Mouse (Mus musculus) thymus, adult 2 months (tissue): Measurements from ENCODE around the gene Alg1.

Source experiments
- CTCF ChIP-seq: fragments of 200-500 bp; IDR thresholded peaks from 2 replicates; pipeline ENCODE4 v1.5.1; 2012; ENCODE audit warnings: mild to moderate bottlenecking, control low read depth, low read length, moderate library complexity, borderline replicate concordance; ENCODE audit not compliant: control insufficient read depth, poor library complexity, insufficient read depth; ENCODE audit errors: extremely low read depth
- POLR2A ChIP-seq: fragments of 200-500 bp; IDR thresholded peaks from 2 replicates; pipeline ENCODE4 v1.6.1; 2012; ENCODE audit warnings: mild to moderate bottlenecking, low read length, control low read depth, moderate library complexity; ENCODE audit not compliant: control insufficient read depth, poor library complexity, insufficient read depth; ENCODE audit errors: extremely low read depth

DNA sequence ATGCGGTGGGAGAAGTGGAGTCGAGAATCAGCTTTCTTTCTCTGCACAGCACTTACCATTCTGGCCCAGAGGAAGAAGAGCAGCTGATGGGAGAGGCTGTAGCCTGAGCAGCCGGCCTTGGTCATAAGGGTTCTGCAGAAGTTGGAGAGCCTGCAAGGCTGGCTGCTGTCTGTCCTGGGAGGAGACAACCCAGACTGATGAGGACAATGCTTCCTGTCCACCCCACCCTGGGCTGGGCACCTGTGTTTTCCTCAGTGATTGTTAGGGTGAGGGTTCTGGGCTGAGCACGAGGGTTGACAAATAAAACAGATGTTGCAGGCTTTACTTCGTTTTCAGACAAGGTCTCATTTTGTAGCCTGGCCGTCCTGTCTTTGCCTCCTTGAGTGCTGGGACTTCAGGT is 16.7 kb upstream of the Alg1 start:
- TF ChIP-seq CTCF (no peak), POLR2A (no peak)
